Mouse (Mus musculus) yolk sac, embryonic 10.5 days (tissue): ENCODE measurements around the gene Plxnd1.

Experiments
- DNase-seq: peaks from one replicate; pipeline ENCODE4 v3.0.0-alpha.2; 2017; ENCODE audit warnings: low spot score

Gene Plxnd1

GRCm38 (mm10) chr6:115999227-115999626, 4.4 kb upstream of the Plxnd1 start:
- DNase-seq = no peak

GRCm38 (mm10) chr6:115998758-115999157, 4.0 kb upstream of the Plxnd1 start:
- no peak for DNase-seq

- DNase-seq = no peak
These were observed 3.0 kb upstream of the Plxnd1 start for GRCm38 (mm10) chr6:115997726-115998311.

GRCm38 (mm10) chr6:115996171-115996851, 1.5 kb upstream of the Plxnd1 start:
- DNase-seq = peak; percentile 45

GRCm38 (mm10) chr6:115995531-115995941, 731 bp upstream of the Plxnd1 start:
- DNase-seq = no peak

GRCm38 (mm10) chr6:115994146-115994876, 494 bp downstream of the Plxnd1 start:
- no peak for DNase-seq

GRCm38 (mm10) chr6:115993463-115994145, 1.2 kb downstream of the Plxnd1 start:
- no peak for DNase-seq

GRCm38 (mm10) chr6:115992981-115993380, 1.8 kb downstream of the Plxnd1 start:
- no peak for DNase-seq

- no peak for DNase-seq
These were observed 2.8 kb downstream of the Plxnd1 start for GRCm38 (mm10) chr6:115991881-115992620.

GRCm38 (mm10) chr6:115991108-115991880, 3.5 kb downstream of the Plxnd1 start:
- DNase-seq = no peak

- no peak for DNase-seq
These were observed 4.3 kb downstream of the Plxnd1 start for GRCm38 (mm10) chr6:115990479-115990878.

GRCm38 (mm10) chr6:115990056-115990455, 4.7 kb downstream of the Plxnd1 start:
- DNase-seq = no peak

GRCm38 (mm10) chr6:115989607-115990006, 5.2 kb downstream of the Plxnd1 start:
- DNase-seq = no peak

GRCm38 (mm10) chr6:115989032-115989431, 5.8 kb downstream of the Plxnd1 start:
- DNase-seq = no peak

- no peak for DNase-seq
These were observed 7.6 kb downstream of the Plxnd1 start for GRCm38 (mm10) chr6:115987096-115987747.

GRCm38 (mm10) chr6:115986472-115987095, 8.2 kb downstream of the Plxnd1 start:
- DNase-seq = no peak

- DNase-seq = no peak
These were observed 9.2 kb downstream of the Plxnd1 start for GRCm38 (mm10) chr6:115985622-115986021.

GRCm38 (mm10) chr6:115984580-115984979, 10.2 kb downstream of the Plxnd1 start:
- no peak for DNase-seq

GRCm38 (mm10) chr6:115983306-115984038, 11.3 kb downstream of the Plxnd1 start:
- DNase-seq = no peak
